Mouse (Mus musculus) induced T-regulatory cell, adult 2 months (primary cell): ENCODE results near the gene Rnd2.
A peak's percentile ranks its signal among the peaks of the same experiment; 100 is the strongest.
"Not testable (repeated sequence)": the region's sequence is repeated elsewhere in the genome, so short reads cannot be mapped to it uniquely, and the experiment has no call there.

Source experiments
- DNase-seq: peaks from one replicate; pipeline ENCODE4 v3.0.0-alpha.2; 2012; ENCODE audit warnings: low read depth

Rnd2 gene

GRCm38 (mm10) chr11:101464211-101465100, at the start of gene Rnd2:
Rnd2 (plus strand) TSS chr11:101464999.
- peak; percentile 50 for DNase-seq

GRCm38 (mm10) chr11:101415306-101415705, 49.5 kb upstream of the Rnd2 start:
- no peak for DNase-seq

- peak; percentile 65 for DNase-seq
These were observed 48.2 kb upstream of the Rnd2 start for GRCm38 (mm10) chr11:101416433-101417100.

- DNase-seq = peak; percentile 91
These were observed 47.5 kb upstream of the Rnd2 start, which contains the start of gene Aarsd1 for GRCm38 (mm10) chr11:101417101-101417855. Aarsd1 (minus strand) TSS chr11:101417615.

- no peak for DNase-seq
These were observed 45.8 kb upstream of the Rnd2 start for GRCm38 (mm10) chr11:101418991-101419390.

GRCm38 (mm10) chr11:101419610-101420009, 45.2 kb upstream of the Rnd2 start:
- no peak for DNase-seq

GRCm38 (mm10) chr11:101420148-101420547, 44.7 kb upstream of the Rnd2 start:
- DNase-seq = no peak

- no peak for DNase-seq
These were observed 40.5 kb upstream of the Rnd2 start, which contains the start of gene Gm27029 for GRCm38 (mm10) chr11:101424105-101424851. Gm27029 (minus strand) TSS chr11:101424796.

- DNase-seq = peak; percentile 99
These were observed 39.6 kb upstream of the Rnd2 start, which contains the start of the genes Rundc1 and Ptges3l for GRCm38 (mm10) chr11:101424925-101425813. Rundc1 (plus strand) TSS chr11:101425085. Ptges3l (minus strand) TSS chr11:101425333.

- DNase-seq = no peak
These were observed 38.6 kb upstream of the Rnd2 start for GRCm38 (mm10) chr11:101426165-101426564.

GRCm38 (mm10) chr11:101431327-101431726, 33.5 kb upstream of the Rnd2 start:
- DNase-seq = no peak

- no peak for DNase-seq
These were observed 31.4 kb upstream of the Rnd2 start for GRCm38 (mm10) chr11:101433396-101433795.

GRCm38 (mm10) chr11:101435831-101436230, 29.0 kb upstream of the Rnd2 start:
- DNase-seq = no peak

- no peak for DNase-seq
These were observed 27.9 kb upstream of the Rnd2 start for GRCm38 (mm10) chr11:101436916-101437315.

- DNase-seq = not testable (repeated sequence)
These were observed 26.8 kb upstream of the Rnd2 start for GRCm38 (mm10) chr11:101438006-101438405.

GRCm38 (mm10) chr11:101441450-101442126, 23.2 kb upstream of the Rnd2 start:
- not testable (repeated sequence) for DNase-seq

GRCm38 (mm10) chr11:101442127-101442693, 22.6 kb upstream of the Rnd2 start, which contains the start of gene Rpl27:
Rpl27 (plus strand) TSS chr11:101442298.
- DNase-seq = peak; percentile 100

- peak; percentile 72 for DNase-seq
These were observed 22.0 kb upstream of the Rnd2 start for GRCm38 (mm10) chr11:101442760-101443159.

GRCm38 (mm10) chr11:101446319-101446718, 18.5 kb upstream of the Rnd2 start:
- DNase-seq = peak; percentile 58
